Mouse (Mus musculus): ENCODE results near the gene Tnfrsf13c. TPM values are rescaled to one million over a fixed set of nuclear protein-coding genes. Genes with fewer than 3 reads are reported as not detected.
"Not testable (repeated sequence)": the region's sequence is repeated elsewhere in the genome, so short reads cannot be mapped to it uniquely, and the experiment has no call there.

Gene Tnfrsf13c
- polyA plus RNA-seq, 1 experiment from 2014 or later = not detected

GRCm38 (mm10) chr15:82247131-82247776 lies 23.1 kb upstream of the Tnfrsf13c start:
- no peak for ATAC-seq (ENCODE audit: insufficient number of reproducible peaks, low FRiP score)

GRCm38 (mm10) chr15:82244805-82245161 lies 20.6 kb upstream of the Tnfrsf13c start:
- H3K27me3 ChIP-seq (replicated peaks); ATAC-seq (ENCODE audit: insufficient number of reproducible peaks, low FRiP score); H3K27ac ChIP-seq (ENCODE audit: poor library complexity, severe bottlenecking); H3K36me3 ChIP-seq; H3K9me3 ChIP-seq (replicated peaks); H3K4me1 ChIP-seq (replicated peaks): not testable (repeated sequence)
- H3K4me2 ChIP-seq = peak overlapping the region; percentile 85
- H3K9ac ChIP-seq = peak overlapping the region; percentile 68
- WGBS = 22% methylated on average over 9 of the region's 9 CpGs
- peak overlapping the region; percentile 76 for H3K4me3 ChIP-seq

More at GRCm38 (mm10) chr15:82247131-82247776, 23.1 kb upstream of the Tnfrsf13c start:
- Histone ChIP-seq H3K4me3 (no peak overlapping the region), H3K9me3 (replicated peaks) (no peaks in the 10 kb centered on the region), H3K9ac (no peak overlapping the region), H3K27ac (ENCODE audit: poor library complexity, severe bottlenecking) (no peak overlapping the region), H3K4me1 (replicated peaks) (peaks cover 9% of the 10 kb centered on the region), H3K36me3 (no peaks in the 10 kb centered on the region), H3K27me3 (replicated peaks) (no peaks in the 10 kb centered on the region), H3K4me2 (no peak overlapping the region)
- 66% methylated on average over 3 of the region's 3 CpGs for WGBS

GRCm38 (mm10) chr15:82244115-82244804 lies 20.1 kb upstream of the Tnfrsf13c start, which contains the start of gene Cenpm:
Gene Cenpm, minus strand, starts transcription at chr15:82244748.
- ATAC-seq (ENCODE audit: insufficient number of reproducible peaks, low FRiP score) = peak; percentile 97

GRCm38 (mm10) chr15:82243742-82244114 lies 19.6 kb upstream of the Tnfrsf13c start:
- Histone ChIP-seq H3K36me3 (peaks cover 4% of the 10 kb centered on the region), H3K4me2 (peak overlapping the region; percentile 85), H3K4me1 (replicated peaks) (peaks cover 9% of the 10 kb centered on the region), H3K9ac (peak overlapping the region; percentile 68), H3K9me3 (replicated peaks) (no peaks in the 10 kb centered on the region), H3K27ac (ENCODE audit: poor library complexity, severe bottlenecking) (peak overlapping the region; percentile 61; the same call in 1 of the 2 replicates), H3K27me3 (replicated peaks) (no peaks in the 10 kb centered on the region), H3K4me3 (peak overlapping the region; percentile 76)
- 3% methylated on average over 12 of the region's 12 CpGs for WGBS
- no peak for ATAC-seq (ENCODE audit: insufficient number of reproducible peaks, low FRiP score)

More at GRCm38 (mm10) chr15:82244115-82244804, 20.1 kb upstream of the Tnfrsf13c start, which contains the start of gene Cenpm:
- Histone ChIP-seq H3K4me2 (peak within 1 kb of the TSS; percentile 85), H3K4me1 (replicated peaks) (peaks cover 9% of the 10 kb centered on the region), H3K9me3 (replicated peaks) (no peaks in the 10 kb centered on the region), H3K27ac (ENCODE audit: poor library complexity, severe bottlenecking) (peak within 1 kb of the TSS; percentile 61; the same call in 1 of the 2 replicates), H3K36me3 (peaks cover 1% of the 10 kb centered on the region), H3K9ac (peak within 1 kb of the TSS; percentile 68), H3K4me3 (peak within 1 kb of the TSS; percentile 76), H3K27me3 (replicated peaks) (no peaks in the 10 kb centered on the region)
- under 1% methylated on average over 65 of the region's 65 CpGs for WGBS

- Histone ChIP-seq H3K4me2 (peak overlapping the region; percentile 85), H3K9me3 (replicated peaks) (no peaks in the 10 kb centered on the region), H3K9ac (peak overlapping the region; percentile 68), H3K4me3 (peak overlapping the region; percentile 76), H3K27ac (ENCODE audit: poor library complexity, severe bottlenecking) (no peak overlapping the region), H3K36me3 (peaks cover 7% of the 10 kb centered on the region), H3K4me1 (replicated peaks) (peaks cover 9% of the 10 kb centered on the region), H3K27me3 (replicated peaks) (no peaks in the 10 kb centered on the region)
- no peak for ATAC-seq (ENCODE audit: insufficient number of reproducible peaks, low FRiP score)
- 77% methylated on average over 3 of the region's 3 CpGs for WGBS
Observed at GRCm38 (mm10) chr15:82243311-82243710, 19.1 kb upstream of the Tnfrsf13c start.

- peaks cover 10% of the 10 kb centered on the region for H3K36me3 ChIP-seq
- H3K27me3 ChIP-seq (replicated peaks) = 0 out of 2 replicates have a peak, but pooled peaks cover 8% of the 10 kb centered on the region
- peak; percentile 49; the same call in 1 of the 2 replicates for ATAC-seq (ENCODE audit: insufficient number of reproducible peaks, low FRiP score)
- peaks cover 11% of the 10 kb centered on the region; the same call in 1 of the 2 replicates for H3K4me1 ChIP-seq (replicated peaks)
- no peak overlapping the region for H3K27ac ChIP-seq (ENCODE audit: poor library complexity, severe bottlenecking)
- no peak overlapping the region for H3K9ac ChIP-seq
- H3K9me3 ChIP-seq (replicated peaks) = no peaks in the 10 kb centered on the region
- 16% methylated on average over 5 of the region's 5 CpGs for WGBS
- H3K4me2 ChIP-seq = no peak overlapping the region
- no peak overlapping the region for H3K4me3 ChIP-seq
Observed at GRCm38 (mm10) chr15:82236565-82236964, 12.4 kb upstream of the Tnfrsf13c start.

GRCm38 (mm10) chr15:82235661-82236060 lies 11.5 kb upstream of the Tnfrsf13c start:
- H3K27ac ChIP-seq (ENCODE audit: poor library complexity, severe bottlenecking) = no peak overlapping the region
- peaks cover 11% of the 10 kb centered on the region; the same call in 1 of the 2 replicates for H3K4me1 ChIP-seq (replicated peaks)
- no peak overlapping the region for H3K4me3 ChIP-seq
- H3K4me2 ChIP-seq = no peak overlapping the region
- H3K27me3 ChIP-seq (replicated peaks) = 0 out of 2 replicates have a peak, but pooled peaks cover 11% of the 10 kb centered on the region
- ATAC-seq (ENCODE audit: insufficient number of reproducible peaks, low FRiP score) = peak; percentile 69; the same call in 1 of the 2 replicates
- 52% methylated on average over 10 of the region's 10 CpGs for WGBS
- H3K9ac ChIP-seq = no peak overlapping the region
- no peaks in the 10 kb centered on the region for H3K9me3 ChIP-seq (replicated peaks)
- H3K36me3 ChIP-seq = peaks cover 10% of the 10 kb centered on the region

GRCm38 (mm10) chr15:82232651-82233050 lies 8.5 kb upstream of the Tnfrsf13c start:
- WGBS = 70% methylated on average over 4 of the region's 4 CpGs
- Histone ChIP-seq H3K27ac (ENCODE audit: poor library complexity, severe bottlenecking) (no peak overlapping the region), H3K4me2 (no peak overlapping the region), H3K9me3 (replicated peaks) (no peaks in the 10 kb centered on the region), H3K9ac (no peak overlapping the region), H3K4me1 (replicated peaks) (peaks cover 23% of the 10 kb centered on the region), H3K36me3 (no peaks in the 10 kb centered on the region), H3K4me3 (no peak overlapping the region), H3K27me3 (replicated peaks) (0 out of 2 replicates have a peak, but pooled peaks cover 19% of the 10 kb centered on the region)
- no peak for ATAC-seq (ENCODE audit: insufficient number of reproducible peaks, low FRiP score)

- Histone ChIP-seq H3K27ac (ENCODE audit: poor library complexity, severe bottlenecking) (no peak overlapping the region), H3K4me1 (replicated peaks) (peaks cover 23% of the 10 kb centered on the region), H3K4me3 (no peak overlapping the region), H3K27me3 (replicated peaks) (peaks cover 20% of the 10 kb centered on the region; the same call in 1 of the 2 replicates), H3K9me3 (replicated peaks) (no peaks in the 10 kb centered on the region), H3K9ac (no peak overlapping the region), H3K36me3 (no peaks in the 10 kb centered on the region), H3K4me2 (no peak overlapping the region)
- 67% methylated on average over 11 of the region's 11 CpGs for WGBS
- ATAC-seq (ENCODE audit: insufficient number of reproducible peaks, low FRiP score) = no peak
Observed at GRCm38 (mm10) chr15:82231591-82232378, 7.6 kb upstream of the Tnfrsf13c start.

GRCm38 (mm10) chr15:82231100-82231499 lies 6.9 kb upstream of the Tnfrsf13c start:
- Histone ChIP-seq H3K4me1 (replicated peaks) (peaks cover 23% of the 10 kb centered on the region), H3K4me2 (no peak overlapping the region), H3K36me3 (no peaks in the 10 kb centered on the region), H3K9me3 (replicated peaks) (no peaks in the 10 kb centered on the region), H3K27ac (ENCODE audit: poor library complexity, severe bottlenecking) (no peak overlapping the region), H3K4me3 (no peak overlapping the region), H3K9ac (no peak overlapping the region), H3K27me3 (replicated peaks) (peaks cover 26% of the 10 kb centered on the region)
- 71% methylated on average over 4 of the region's 4 CpGs for WGBS
- no peak for ATAC-seq (ENCODE audit: insufficient number of reproducible peaks, low FRiP score)
